ENCODE assay signal across 11 mouse cellular contexts in the genomic region with DNA sequence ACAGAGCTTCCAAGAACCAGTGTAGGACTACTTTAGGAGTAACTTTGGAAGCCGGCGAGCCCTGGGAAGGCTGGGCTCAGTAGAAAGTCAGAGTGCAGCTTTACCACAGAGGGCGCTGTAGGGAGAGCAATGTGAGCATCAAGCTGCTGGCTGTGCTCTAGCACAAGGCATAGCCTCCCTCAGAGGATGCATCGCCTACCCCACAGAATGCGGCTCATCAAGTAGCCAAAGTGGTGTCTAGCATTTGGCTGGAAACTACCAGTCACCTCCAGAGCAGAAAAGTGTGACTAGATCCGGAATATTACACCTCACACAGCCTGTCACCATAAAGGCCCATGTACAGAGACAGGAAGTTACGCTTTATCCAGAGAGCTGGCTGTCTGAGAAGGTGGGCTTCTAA. TPM values are rescaled to one million over a fixed set of nuclear protein-coding genes. Genes with fewer than 3 reads are reported as not detected.
DNase-seq lines count a peak whose midpoint lies in the region; ATAC-seq and TF ChIP-seq lines count a peak whose summit lies in the region.
"Had no signal": no experiment of that assay in that cellular context is flagged by ENCODE, and none has a peak within 500 bp of the region (broad histone marks: within the 10 kb centered on the region; RNA-seq: fewer than 3 reads in every experiment).

No protein-coding gene starts in this region.

- no peaks in the 10 kb centered on the region for H3K9me3 ChIP-seq in midbrain, embryonic 10.5 days (replicated peaks)
- H3K9me3 ChIP-seq: forebrain, embryonic 13.5 days had no signal

- peak; percentile 6 for DNase-seq in spleen, adult 12 weeks (ENCODE audit: low spot score)
- no peak for DNase-seq in spleen, postnatal 36 days (ENCODE audit: low spot score in 2 of 2)
- no peak for DNase-seq in midbrain, embryonic 10.5 days (ENCODE audit: low spot score)
- no peak for DNase-seq in layer of hippocampus, postnatal 14 days (ENCODE audit: low spot score in 2 of 2)
- DNase-seq: lung, postnatal 10 days had no signal

- H3K4me3 ChIP-seq in bone marrow, adult 2 months (replicated peaks; ENCODE audit: control insufficient read depth, low read depth, low read length): no peak overlapping the region
- no peak overlapping the region for H3K4me3 ChIP-seq in midbrain, embryonic 10.5 days
- H3K4me3 ChIP-seq: forebrain, embryonic 13.5 days had no signal

- TF ChIP-seq POLR2A in bone marrow, adult 2 months (IDR thresholded peaks at IDR 0.05; ENCODE audit: borderline replicate concordance, control insufficient read depth, low read depth, low read length): no peak

- peak; percentile 32; the same call in 1 of the 2 replicates for TF ChIP-seq CTCF in bone marrow, adult 2 months (IDR thresholded peaks at IDR 0.05; ENCODE audit: control insufficient read depth, insufficient read depth, low read length)

- H3K27ac ChIP-seq in bone marrow, adult 2 months (ENCODE audit: control insufficient read depth, insufficient read depth, low read depth, low read length, poor library complexity): peak overlapping the region; percentile 57
- no peak overlapping the region for H3K27ac ChIP-seq in midbrain, embryonic 10.5 days (replicated peaks)
- H3K27ac ChIP-seq: forebrain, embryonic 13.5 days had no signal

- 0 out of 2 replicates have a peak, but pooled peaks cover 4% of the 10 kb centered on the region for H3K27me3 ChIP-seq in midbrain, embryonic 10.5 days (ENCODE audit: low read depth, poor library complexity, severe bottlenecking)
- H3K27me3 ChIP-seq: forebrain, embryonic 13.5 days had no signal

- H3K36me3 ChIP-seq in midbrain, embryonic 10.5 days: no peaks in the 10 kb centered on the region

- peaks cover 17% of the 10 kb centered on the region for H3K4me1 ChIP-seq in bone marrow, adult 2 months (ENCODE audit: control insufficient read depth, insufficient read depth, low read length)
- peaks cover 20% of the 10 kb centered on the region for H3K4me1 ChIP-seq in midbrain, embryonic 10.5 days
- H3K4me1 ChIP-seq: forebrain, embryonic 13.5 days had no signal

- 76% methylated on average over 7 of the region's 7 CpGs for WGBS in bone marrow, adult 2 months
- WGBS in midbrain, embryonic 10.5 days: 76% methylated on average over 7 of the region's 7 CpGs

- peak; percentile 45 for ATAC-seq in megakaryocyte progenitor cell, adult 5-6 weeks (replicated peaks; ENCODE audit: poor library complexity)
- ATAC-seq in erythroblast, adult 5-6 weeks (replicated peaks; ENCODE audit: low FRiP score, poor library complexity, severe bottlenecking): no peak; the same call in 1 of the 2 replicates
- ATAC-seq: forebrain, embryonic 13.5 days; Patski had no signal

RNA-seq across cellular contexts. Expression of a gene that starts 7.4 kb away (rescaled TPM):
- 155 and 183 TPM in 2 replicates for polyA plus RNA-seq in bone marrow, adult 2 months (2011; ENCODE audit: insufficient read depth, insufficient read length, low replicate concordance, missing spikeins)
- 68.4 and 89.8 TPM in 2 replicates for total RNA-seq in megakaryocyte progenitor cell, adult 5-6 weeks (2015)
- 58.3 and 68.2 TPM in 2 replicates for total RNA-seq in megakaryocyte progenitor cell, adult 5-6 weeks (2017)
- polyA plus RNA-seq in midbrain, embryonic 10.5 days (2016; fragmentation: Nextera tagmentation; extraction: Ambion mirVana): 0.67 and 0.99 TPM in 2 replicates
- 634 and 677 TPM in 2 replicates for total RNA-seq in erythroblast, adult 5-6 weeks (2015; ENCODE audit: low replicate concordance)
- total RNA-seq in erythroblast, adult 5-6 weeks (2017; ENCODE audit: low replicate concordance): 775 and 846 TPM in 2 replicates
- total RNA-seq in layer of hippocampus, postnatal 14 days (2021): 1 to 10 TPM in 1 of 2 experiments, under 1 TPM in 1; 0.81 to 1.1 TPM

RNA-seq across cellular contexts. Expression of a gene that starts 24.9 kb away (rescaled TPM):
- polyA plus RNA-seq in bone marrow, adult 2 months (2011; ENCODE audit: insufficient read depth, insufficient read length, low replicate concordance, missing spikeins): not detected in 2 replicates
- total RNA-seq in megakaryocyte progenitor cell, adult 5-6 weeks (2015): 0.64 and 0.67 TPM in 2 replicates
- 0.24 and 4.5 TPM in 2 replicates for total RNA-seq in megakaryocyte progenitor cell, adult 5-6 weeks (2017)
- 690 and 827 TPM in 2 replicates for polyA plus RNA-seq in midbrain, embryonic 10.5 days (2016; fragmentation: Nextera tagmentation; extraction: Ambion mirVana)
- total RNA-seq in erythroblast, adult 5-6 weeks (2015; ENCODE audit: low replicate concordance): not detected in 2 replicates
- total RNA-seq in erythroblast, adult 5-6 weeks (2017; ENCODE audit: low replicate concordance): not detected in 2 replicates
- total RNA-seq in layer of hippocampus, postnatal 14 days (2021): 10 to 100 TPM; 36.2 to 37.0 TPM
- total RNA-seq: monocyte, adult 5-6 weeks had no signal
- polyA plus RNA-seq: Patski had no signal

RNA-seq across cellular contexts. Expression of a gene that starts 28.1 kb away (rescaled TPM):
- 29.7 and 30.3 TPM in 2 replicates for polyA plus RNA-seq in bone marrow, adult 2 months (2011; ENCODE audit: insufficient read depth, insufficient read length, low replicate concordance, missing spikeins)
- 28.0 and 43.9 TPM in 2 replicates for total RNA-seq in megakaryocyte progenitor cell, adult 5-6 weeks (2015)
- total RNA-seq in megakaryocyte progenitor cell, adult 5-6 weeks (2017): 24.6 and 24.8 TPM in 2 replicates
- 47.6 and 48.6 TPM in 2 replicates for polyA plus RNA-seq in midbrain, embryonic 10.5 days (2016; fragmentation: Nextera tagmentation; extraction: Ambion mirVana)
- 11.7 and 19.6 TPM in 2 replicates for total RNA-seq in erythroblast, adult 5-6 weeks (2015; ENCODE audit: low replicate concordance)
- 11.1 and 11.2 TPM in 2 replicates for total RNA-seq in erythroblast, adult 5-6 weeks (2017; ENCODE audit: low replicate concordance)
- total RNA-seq in layer of hippocampus, postnatal 14 days (2021): 10 to 100 TPM; 29.8 to 35.0 TPM

RNA-seq across cellular contexts. Expression of a gene that starts 36.9 kb away (rescaled TPM):
- polyA plus RNA-seq in bone marrow, adult 2 months (2011; ENCODE audit: insufficient read depth, insufficient read length, low replicate concordance, missing spikeins): 16.6 and 32.5 TPM in 2 replicates
- total RNA-seq in megakaryocyte progenitor cell, adult 5-6 weeks (2015): 5.0 and 5.6 TPM in 2 replicates
- 1.8 and 5.6 TPM in 2 replicates for total RNA-seq in megakaryocyte progenitor cell, adult 5-6 weeks (2017)
- polyA plus RNA-seq in midbrain, embryonic 10.5 days (2016; fragmentation: Nextera tagmentation; extraction: Ambion mirVana): 45.9 and 46.8 TPM in 2 replicates
- 3.6 and 8.8 TPM in 2 replicates for total RNA-seq in erythroblast, adult 5-6 weeks (2015; ENCODE audit: low replicate concordance)
- total RNA-seq in erythroblast, adult 5-6 weeks (2017; ENCODE audit: low replicate concordance): 2.3 and 2.5 TPM in 2 replicates
- 10 to 100 TPM; 34.2 to 40.9 TPM for total RNA-seq in layer of hippocampus, postnatal 14 days (2021)

Comparison
In these comparisons a context has a peak if more than half of its experiments do, and no peak if none do; other contexts are left out.
1. RNA of a gene that starts 7.4 kb away (total RNA-seq): 634 to 846 TPM in erythroblast, adult 5-6 weeks and 58.3 to 89.8 TPM in megakaryocyte progenitor cell, adult 5-6 weeks; 0.81 to 1.1 TPM in layer of hippocampus, postnatal 14 days; every median in the first group is over 10 times any median in the second.
2. RNA of a gene that starts 24.9 kb away (total RNA-seq): 36.2 to 37.0 TPM in layer of hippocampus, postnatal 14 days; 0.24 to 4.5 TPM in megakaryocyte progenitor cell, adult 5-6 weeks and not detected in erythroblast, adult 5-6 weeks; every median in the first group is over 4 times any median in the second.